Mouse (Mus musculus): ENCODE measurements around the gene Ccdc33. TPM values are rescaled to one million over a fixed set of nuclear protein-coding genes. Genes with fewer than 3 reads are reported as not detected.

The Ccdc33 gene
- polyA plus RNA-seq, 1 experiment from 2014 or later = 1.1 TPM

- Histone ChIP-seq H3K9ac (ENCODE audit: low read length) (no peak overlapping the region), H3K4me1 (replicated peaks; ENCODE audit: control insufficient read depth, insufficient read depth, low read length) (no peaks in the 10 kb centered on the region), H3K4me2 (ENCODE audit: low read depth, low read length, severe bottlenecking) (no peak overlapping the region), H3K4me3 (ENCODE audit: low read depth, low read length) (no peak overlapping the region), H3K27me3 (ENCODE audit: control insufficient read depth, insufficient read depth, low read length) (no peaks in the 10 kb centered on the region), H3K9me3 (ENCODE audit: control insufficient read depth, low read length) (no peaks in the 10 kb centered on the region), H3K27ac (ENCODE audit: low read depth, low read length) (no peak overlapping the region), H3K36me3 (ENCODE audit: control insufficient read depth, insufficient read depth, low read length) (no peaks in the 10 kb centered on the region)
- WGBS = 93% methylated on average over 3 of the region's 3 CpGs
- DNase-seq (ENCODE audit: low spot score) (no peak), ATAC-seq (replicated peaks; ENCODE audit: low FRiP score) (no peak)
These were observed 139.8 kb downstream of the Ccdc33 start for GRCm38 (mm10) chr9:57978858-57979257.

Other genes starting within 250 kb of the Ccdc33 start
- 114 and 126 TPM in 2 replicates for gene Ubl7, start 207.8 kb downstream of the Ccdc33 start, polyA plus RNA-seq (2014; fragmentation: Nextera tagmentation; extraction: Ambion mirVana)
- gene Sema7a, start 178.7 kb downstream of the Ccdc33 start, polyA plus RNA-seq (2014; fragmentation: Nextera tagmentation; extraction: Ambion mirVana) = 0.52 and 1.3 TPM in 2 replicates
- gene Cyp11a1, start 112.4 kb downstream of the Ccdc33 start, polyA plus RNA-seq (2014; fragmentation: Nextera tagmentation; extraction: Ambion mirVana) = not detected in 2 replicates
- gene Stra6, start 55.0 kb downstream of the Ccdc33 start, polyA plus RNA-seq (2014; fragmentation: Nextera tagmentation; extraction: Ambion mirVana) = 18.0 and 21.8 TPM in 2 replicates
- 9.4 and 11.7 TPM in 2 replicates for gene Islr, start 85.5 kb upstream of the Ccdc33 start, polyA plus RNA-seq (2014; fragmentation: Nextera tagmentation; extraction: Ambion mirVana)
- gene Islr2, start 85.5 kb upstream of the Ccdc33 start, polyA plus RNA-seq (2014; fragmentation: Nextera tagmentation; extraction: Ambion mirVana) = 18.1 and 21.1 TPM in 2 replicates
- 13.6 and 13.7 TPM in 2 replicates for gene Pml, start 131.0 kb upstream of the Ccdc33 start, polyA plus RNA-seq (2014; fragmentation: Nextera tagmentation; extraction: Ambion mirVana)
- 37.6 and 39.4 TPM in 2 replicates for gene Stoml1, start 134.3 kb upstream of the Ccdc33 start, polyA plus RNA-seq (2014; fragmentation: Nextera tagmentation; extraction: Ambion mirVana)
- gene Loxl1, start 194.4 kb upstream of the Ccdc33 start, polyA plus RNA-seq (2014; fragmentation: Nextera tagmentation; extraction: Ambion mirVana) = 10.2 and 13.0 TPM in 2 replicates

All from forebrain, embryonic 11.5 days (tissue).